Mouse (Mus musculus): Measurements from ENCODE around the gene Rph3a. TPM values are rescaled to one million over a fixed set of nuclear protein-coding genes. Genes with fewer than 3 reads are reported as not detected.
"Not testable (repeated sequence)": the region's sequence is repeated elsewhere in the genome, so short reads cannot be mapped to it uniquely, and the experiment has no call there.

Gene Rph3a
- polyA plus RNA-seq, 1 experiment from 2014 or later, result 35.2 TPM

- H3K27me3 ChIP-seq (replicated peaks; ENCODE audit: control insufficient read depth, insufficient read depth, low read length), result no peaks in the 10 kb centered on the region
- no peak overlapping the region for H3K27ac ChIP-seq (ENCODE audit: low read depth, low read length)
- no peaks in the 10 kb centered on the region for H3K9me3 ChIP-seq (ENCODE audit: control insufficient read depth, low read length)
- 93% methylated on average over 2 of the region's 2 CpGs for whole genome bisulfite sequencing
- no peak overlapping the region for H3K9ac ChIP-seq (ENCODE audit: low read depth, low read length)
- H3K4me3 ChIP-seq (ENCODE audit: low read length), result no peak overlapping the region
- no peaks in the 10 kb centered on the region for H3K36me3 ChIP-seq (ENCODE audit: control insufficient read depth, insufficient read depth, low read length)
- no peak overlapping the region for H3K4me2 ChIP-seq (ENCODE audit: low read length)
- no peak for ATAC-seq
- H3K4me1 ChIP-seq (ENCODE audit: control insufficient read depth, insufficient read depth, low read depth, low read length), result no peaks in the 10 kb centered on the region
These were observed 117.6 kb downstream of the Rph3a start for GRCm38 (mm10) chr5:120892243-120892660.

- not testable (repeated sequence) for H3K27ac ChIP-seq (ENCODE audit: low read depth, low read length); H3K4me1 ChIP-seq (ENCODE audit: control insufficient read depth, insufficient read depth, low read depth, low read length)
These were observed 118.2 kb downstream of the Rph3a start for GRCm38 (mm10) chr5:120891566-120892242.

GRCm38 (mm10) chr5:120890991-120891390 is 118.9 kb downstream of the Rph3a start:
- WGBS, result 65% methylated on average over 3 of the region's 3 CpGs
- no peak overlapping the region for H3K4me2 ChIP-seq (ENCODE audit: low read length)

More at GRCm38 (mm10) chr5:120891566-120892242, 118.2 kb downstream of the Rph3a start:
- H3K9me3 ChIP-seq (ENCODE audit: control insufficient read depth, low read length); H3K4me2 ChIP-seq (ENCODE audit: low read length); H3K9ac ChIP-seq (ENCODE audit: low read depth, low read length); ATAC-seq; H3K27me3 ChIP-seq (replicated peaks; ENCODE audit: control insufficient read depth, insufficient read depth, low read length); H3K4me3 ChIP-seq (ENCODE audit: low read length); H3K36me3 ChIP-seq (ENCODE audit: control insufficient read depth, insufficient read depth, low read length): not testable (repeated sequence)
- WGBS, result 83% methylated on average over 2 of the region's 2 CpGs

More at GRCm38 (mm10) chr5:120890991-120891390, 118.9 kb downstream of the Rph3a start:
- Histone ChIP-seq H3K4me1 (ENCODE audit: control insufficient read depth, insufficient read depth, low read depth, low read length) (no peaks in the 10 kb centered on the region), H3K4me3 (ENCODE audit: low read length) (no peak overlapping the region), H3K27me3 (replicated peaks; ENCODE audit: control insufficient read depth, insufficient read depth, low read length) (no peaks in the 10 kb centered on the region), H3K9me3 (ENCODE audit: control insufficient read depth, low read length) (no peaks in the 10 kb centered on the region), H3K9ac (ENCODE audit: low read depth, low read length) (no peak overlapping the region), H3K36me3 (ENCODE audit: control insufficient read depth, insufficient read depth, low read length) (no peaks in the 10 kb centered on the region), H3K27ac (ENCODE audit: low read depth, low read length) (no peak overlapping the region)
- ATAC-seq, result no peak

Other genes starting within 250 kb of the Rph3a start
- 0.66 and 0.96 TPM in 2 replicates for gene Oas3, start 232.4 kb downstream of the Rph3a start, polyA plus RNA-seq (2015; fragmentation: Nextera tagmentation; extraction: Ambion mirVana)
- gene Oas1e, start 214.6 kb downstream of the Rph3a start, polyA plus RNA-seq (2015; fragmentation: Nextera tagmentation; extraction: Ambion mirVana), result 0.19 and 0.86 TPM in 2 replicates
- gene Oas1c, start 197.6 kb downstream of the Rph3a start, polyA plus RNA-seq (2015; fragmentation: Nextera tagmentation; extraction: Ambion mirVana), result 0.65 and 0.70 TPM in 2 replicates
- not detected in 2 replicates for gene Oas1f, start 162.7 kb downstream of the Rph3a start, polyA plus RNA-seq (2015; fragmentation: Nextera tagmentation; extraction: Ambion mirVana)
- gene Oas1h, start 148.7 kb downstream of the Rph3a start, polyA plus RNA-seq (2015; fragmentation: Nextera tagmentation; extraction: Ambion mirVana), result not detected in 2 replicates
- gene Oas1g, start 122.5 kb downstream of the Rph3a start, polyA plus RNA-seq (2015; fragmentation: Nextera tagmentation; extraction: Ambion mirVana), result 0.24 TPM in 1 of 2 replicates, not detected in the other
- gene Oas1a, start 102.6 kb downstream of the Rph3a start, polyA plus RNA-seq (2015; fragmentation: Nextera tagmentation; extraction: Ambion mirVana), result 0.62 and 1.3 TPM in 2 replicates
- 0.12 and 0.18 TPM in 2 replicates for gene Oas1d, start 95.6 kb downstream of the Rph3a start, polyA plus RNA-seq (2015; fragmentation: Nextera tagmentation; extraction: Ambion mirVana)
- gene Ptpn11, start 181.3 kb upstream of the Rph3a start, polyA plus RNA-seq (2015; fragmentation: Nextera tagmentation; extraction: Ambion mirVana), result 18.8 and 20.9 TPM in 2 replicates
- 318 and 333 TPM in 2 replicates for gene Rpl6, start 194.4 kb upstream of the Rph3a start, polyA plus RNA-seq (2015; fragmentation: Nextera tagmentation; extraction: Ambion mirVana)
- gene Hectd4, start 210.1 kb upstream of the Rph3a start, polyA plus RNA-seq (2015; fragmentation: Nextera tagmentation; extraction: Ambion mirVana), result 16.6 and 17.1 TPM in 2 replicates

Data from hindbrain, embryonic 16.5 days (tissue).